In the genomic region with DNA sequence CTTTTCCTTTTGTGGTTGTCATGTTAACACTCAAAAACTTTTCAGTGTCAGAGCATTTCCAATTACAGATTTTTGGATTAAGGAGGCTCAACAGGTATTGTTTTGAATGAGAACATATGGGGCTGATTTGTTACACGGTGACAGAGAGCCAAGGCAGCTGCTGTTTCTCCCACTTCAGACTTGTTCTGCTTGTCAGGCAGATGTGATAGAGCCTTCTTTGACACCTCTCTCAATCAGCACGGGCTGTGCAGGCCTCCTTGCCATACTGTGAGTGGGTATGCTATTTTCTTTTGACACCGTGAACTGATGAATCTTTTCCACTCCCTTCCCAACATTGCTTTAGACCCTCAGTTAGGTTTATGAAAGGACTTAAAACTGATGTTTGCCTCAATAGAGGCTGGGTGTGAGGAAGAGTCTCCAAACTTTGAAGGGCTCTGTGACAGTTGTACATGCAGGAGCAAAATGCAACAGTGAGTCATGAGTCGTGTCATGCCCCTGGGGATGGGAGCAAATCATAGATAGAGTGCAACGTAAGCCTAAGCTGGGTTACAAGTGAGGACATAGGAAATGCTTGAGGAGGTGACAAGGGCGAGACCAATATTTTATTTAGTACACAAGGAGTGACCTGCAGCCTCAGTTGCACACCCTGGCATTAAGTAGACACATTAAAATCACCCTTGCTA, we compare ENCODE assay signal across 20 mouse cellular contexts.
DNase-seq lines count a peak whose midpoint lies in the region; ATAC-seq and TF ChIP-seq lines count a peak whose summit lies in the region.
"Had no signal": no experiment of that assay in that cellular context is flagged by ENCODE, and none has a peak within 500 bp of the region (broad histone marks: within the 10 kb centered on the region; RNA-seq: fewer than 3 reads in every experiment).

No protein-coding gene starts in this region.

- no peaks in the 10 kb centered on the region; the same call in 1 of the 2 replicates for H3K4me1 ChIP-seq in heart, adult 2 months (ENCODE audit: control insufficient read depth, insufficient read depth, low read length)
- peaks cover 16% of the 10 kb centered on the region for H3K4me1 ChIP-seq in heart, embryonic 15.5 days (replicated peaks)

- peak; percentile 78 for ATAC-seq in heart, embryonic 15.5 days (replicated peaks; ENCODE audit: insufficient number of reproducible peaks, insufficient read depth, low FRiP score, low read depth)
- ATAC-seq: inflammation-experienced regulatory T-cells, adult 6 months; lung, postnatal 0 days had no signal

- no peak overlapping the region for H3K9ac ChIP-seq in heart, adult 2 months (ENCODE audit: low read depth, low read length)
- no peak overlapping the region for H3K9ac ChIP-seq in heart, embryonic 15.5 days
- H3K9ac ChIP-seq: embryonic facial prominence, embryonic 13.5 days; hindbrain, embryonic 12.5 days; liver, embryonic 15.5 days; neural tube, embryonic 12.5 days had no signal

- DNase-seq in heart, adult 2 months = no peak
- DNase-seq in heart, postnatal 14 days = no peak
- DNase-seq in brain, embryonic 14.5 days (ENCODE audit: low read depth) = peak; percentile 60
- DNase-seq in heart, adult 8-10 months (ENCODE audit: low spot score) = peak; percentile 13
- DNase-seq in thymus, postnatal 25 days = no peak
- DNase-seq in left cerebral cortex, adult 2 months (ENCODE audit: extremely low spot score in 1 of 2, low spot score in 2 of 2) = no peak
- DNase-seq: cerebellum, postnatal 10 days; gastrocnemius, postnatal 36 days; kidney, adult 8-10 months; kidney, postnatal 14 days; right cerebral cortex, postnatal 14 days; thymus, postnatal 4 days had no signal

- no peaks in the 10 kb centered on the region for H3K36me3 ChIP-seq in heart, adult 2 months (ENCODE audit: control insufficient read depth, insufficient read depth, low read length)
- no peaks in the 10 kb centered on the region for H3K36me3 ChIP-seq in heart, embryonic 15.5 days
- H3K36me3 ChIP-seq: embryonic facial prominence, embryonic 13.5 days; hindbrain, embryonic 12.5 days; liver, embryonic 15.5 days; neural tube, embryonic 12.5 days had no signal

- no peaks in the 10 kb centered on the region for H3K27me3 ChIP-seq in heart, adult 2 months (ENCODE audit: control insufficient read depth, insufficient read depth, low read length)
- 0 out of 2 replicates have a peak, but pooled peaks cover 4% of the 10 kb centered on the region for H3K27me3 ChIP-seq in heart, embryonic 15.5 days
- H3K27me3 ChIP-seq: embryonic facial prominence, embryonic 13.5 days; hindbrain, embryonic 12.5 days; liver, embryonic 15.5 days; neural tube, embryonic 12.5 days had no signal

- H3K79me2 ChIP-seq in heart, adult 2 months (replicated peaks; ENCODE audit: control insufficient read depth, insufficient read depth, low read length) = no peaks in the 10 kb centered on the region

- intact Hi-C loops in heart, adult 2 months (cut with DNase I) = no loop called here
- intact Hi-C loops in heart, postnatal 14 days (cut with DNase I) = no loop called here
- intact Hi-C loops in left cerebral cortex, adult 2 months (cut with DNase I) = no loop called here

- TF ChIP-seq POLR2A in heart, adult 2 months (IDR thresholded peaks at IDR 0.05; ENCODE audit: insufficient read depth, low read depth, low read length) = no peak
- TF ChIP-seq POLR2A in brain, embryonic 14.5 days (IDR thresholded peaks at IDR 0.05; ENCODE audit: borderline replicate concordance, extremely low read depth, insufficient read depth, insufficient read length, poor library complexity, severe bottlenecking) = no peak

- TF ChIP-seq EP300 in heart, adult 2 months (IDR thresholded peaks at IDR 0.05; ENCODE audit: insufficient read depth, low read depth, low read length) = 0 out of 2 replicates have a peak, but pooled peaks have one; percentile 27

- no peak overlapping the region for H3K4me3 ChIP-seq in heart, adult 2 months
- H3K4me3 ChIP-seq in heart, embryonic 15.5 days = no peak overlapping the region
- H3K4me3 ChIP-seq in left cerebral cortex, adult 2 months = no peak overlapping the region
- H3K4me3 ChIP-seq: embryonic facial prominence, embryonic 13.5 days; hindbrain, embryonic 12.5 days; liver, embryonic 15.5 days; neural tube, embryonic 12.5 days had no signal

- H3K4me2 ChIP-seq in heart, embryonic 15.5 days = no peak overlapping the region
- H3K4me2 ChIP-seq: embryonic facial prominence, embryonic 13.5 days; hindbrain, embryonic 12.5 days; liver, embryonic 15.5 days; midbrain, embryonic 11.5 days; neural tube, embryonic 12.5 days had no signal

- H3K27ac ChIP-seq in heart, adult 2 months = no peak overlapping the region
- H3K27ac ChIP-seq in heart, embryonic 15.5 days = peak overlapping the region; percentile 59
- no peak overlapping the region for H3K27ac ChIP-seq in left cerebral cortex, adult 2 months
- H3K27ac ChIP-seq: embryonic facial prominence, embryonic 13.5 days; hindbrain, embryonic 12.5 days; liver, embryonic 15.5 days; neural tube, embryonic 12.5 days had no signal

- H3K9me3 ChIP-seq in heart, embryonic 15.5 days (replicated peaks) = no peaks in the 10 kb centered on the region
- H3K9me3 ChIP-seq: embryonic facial prominence, embryonic 13.5 days; hindbrain, embryonic 12.5 days; liver, embryonic 15.5 days; neural tube, embryonic 12.5 days had no signal

- TF ChIP-seq CTCF in heart, adult 2 months (IDR thresholded peaks at IDR 0.05) = no peak
- no peak for TF ChIP-seq CTCF in brain, embryonic 14.5 days (IDR thresholded peaks at IDR 0.05; ENCODE audit: borderline replicate concordance, extremely low read depth, insufficient read depth, insufficient read length)
- no peak for TF ChIP-seq CTCF in left cerebral cortex, adult 2 months (IDR thresholded peaks at IDR 0.05)

- 39% methylated on average over 6 of the region's 6 CpGs for WGBS in heart, adult 2 months
- WGBS in heart, embryonic 15.5 days = 20% methylated on average over 6 of the region's 6 CpGs

Comparison
In these comparisons a context has a peak if more than half of its experiments do, and no peak if none do; other contexts are left out.
1. DNase-seq: peak in brain, embryonic 14.5 days (single experiment) and heart, adult 8-10 months (single experiment); none in heart, adult 2 months (0 of 2), heart, postnatal 14 days (0 of 2), thymus, postnatal 25 days (single experiment) and left cerebral cortex, adult 2 months (0 of 2).